Mouse (Mus musculus) midbrain, postnatal 0 days (tissue): ENCODE measurements around the gene Slc30a10. TPM values are rescaled to one million over a fixed set of nuclear protein-coding genes. Genes with fewer than 3 reads are reported as not detected.

Source experiments
- ATAC-seq: fragments of 200-750 bp; cut with Nextera tagmentation; 2 replicates; pipeline ENCODE4 v1.8.0; 2017; ENCODE audit warnings: moderate number of reproducible peaks, mild to moderate bottlenecking, moderate TSS enrichment, moderate library complexity; ENCODE audit not compliant: low FRiP score
- DNase-seq: peaks from one replicate; pipeline ENCODE4 v3.0.0-alpha.2; 2015; ENCODE audit warnings: low spot score
- H3K27ac ChIP-seq: fragments of 300-500 bp; sonication (generic); 2 replicates; pipeline ENCODE4 v1.5.1; 2014; ENCODE audit warnings: low read depth, mild to moderate bottlenecking, low read length, mixed read lengths
- H3K27me3 ChIP-seq: fragments of 300-500 bp; sonication (generic); 2 replicates; pipeline ENCODE4 v1.6.1; 2014; ENCODE audit warnings: low read length, control low read depth, mixed read lengths; ENCODE audit not compliant: insufficient read depth
- H3K36me3 ChIP-seq: fragments of 300-500 bp; sonication (generic); 2 replicates; pipeline ENCODE4 v1.6.1; 2014; ENCODE audit warnings: low read length, control low read depth, mixed read lengths; ENCODE audit not compliant: insufficient read depth
- H3K4me1 ChIP-seq: fragments of 300-500 bp; sonication (generic); 2 replicates; pipeline ENCODE4 v1.6.1; 2014; ENCODE audit warnings: mild to moderate bottlenecking, control low read depth, antibody characterized with exemption, low read length, mixed read lengths; ENCODE audit not compliant: insufficient read depth
- H3K4me2 ChIP-seq: fragments of 300-500 bp; sonication (generic); 2 replicates; pipeline ENCODE4 v1.6.1; 2014; ENCODE audit warnings: low read depth, mild to moderate bottlenecking, low read length, mixed read lengths; ENCODE audit not compliant: poor library complexity, severe bottlenecking
- H3K4me3 ChIP-seq: fragments of 300-500 bp; sonication (generic); 2 replicates; pipeline ENCODE4 v1.5.1; 2014; ENCODE audit warnings: low read depth, mild to moderate bottlenecking, low read length, moderate library complexity
- H3K9ac ChIP-seq: fragments of 300-500 bp; sonication (generic); replicated peaks from 2 replicates; pipeline ENCODE4 v1.6.1; 2014; ENCODE audit warnings: mild to moderate bottlenecking, low read length, moderate library complexity, mixed read lengths; ENCODE audit not compliant: poor library complexity, severe bottlenecking
- H3K9me3 ChIP-seq: fragments of 300-500 bp; sonication (generic); 2 replicates; pipeline ENCODE4 v1.6.1; 2016; ENCODE audit warnings: low read length, control low read depth
- CTCF ChIP-seq: IDR thresholded peaks from 2 replicates; pipeline ENCODE4 v1.5.1; 2016; ENCODE audit warnings: antibody characterized with exemption, mild to moderate bottlenecking
- WGBS: fragments of 180-500 bp; shearing (Covaris S2); extraction: QIAGEN DNeasy Blood & Tissue Kit; methylation state at CpG from one replicate; pipeline ENCODE4 v1.1.7; 2014; 5-methylcytosine and 5-hydroxymethylcytosine counted together
- polyA plus RNA-seq: library from polyadenylated mRNA; unstranded; fragments of >200 nt; fragmentation: Nextera tagmentation; extraction: Ambion mirVana; gene quantifications from 2 replicates; pipeline ENCODE4 v1.2.1, GENCODE M21; 2015
- total RNA-seq: library from RNA; depleted of rRNA; stranded (reverse); fragments of >200 nt; gene quantifications from 2 replicates; pipeline ENCODE4 v1.2.3, GENCODE M21; 2014

The Slc30a10 gene
- total and polyA plus RNA-seq, 2 experiments from 2014 or later: 6.6 to 21.9 TPM

DNA sequence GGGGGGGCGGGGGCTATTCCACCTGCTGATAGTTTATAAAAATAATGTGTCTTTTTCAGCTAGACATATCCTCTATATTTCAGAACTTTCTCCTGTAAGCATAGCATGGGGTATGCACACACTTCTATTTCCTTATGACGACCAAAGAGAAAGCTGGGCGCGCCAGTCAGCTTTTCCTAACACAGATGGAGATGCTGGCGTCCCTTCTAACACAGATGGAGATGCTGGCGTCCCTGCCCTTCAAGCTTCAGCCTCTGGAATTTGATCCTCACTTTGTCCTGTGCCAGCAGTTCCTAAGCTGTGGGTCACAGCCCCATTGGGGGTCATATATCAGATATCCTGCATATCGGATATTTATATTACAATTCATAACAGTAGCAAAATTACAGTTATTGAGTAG is 46.0 kb downstream of the Slc30a10 start:
- ATAC-seq (no peak), DNase-seq (peak; percentile 41)
- no peak for TF ChIP-seq CTCF

DNA sequence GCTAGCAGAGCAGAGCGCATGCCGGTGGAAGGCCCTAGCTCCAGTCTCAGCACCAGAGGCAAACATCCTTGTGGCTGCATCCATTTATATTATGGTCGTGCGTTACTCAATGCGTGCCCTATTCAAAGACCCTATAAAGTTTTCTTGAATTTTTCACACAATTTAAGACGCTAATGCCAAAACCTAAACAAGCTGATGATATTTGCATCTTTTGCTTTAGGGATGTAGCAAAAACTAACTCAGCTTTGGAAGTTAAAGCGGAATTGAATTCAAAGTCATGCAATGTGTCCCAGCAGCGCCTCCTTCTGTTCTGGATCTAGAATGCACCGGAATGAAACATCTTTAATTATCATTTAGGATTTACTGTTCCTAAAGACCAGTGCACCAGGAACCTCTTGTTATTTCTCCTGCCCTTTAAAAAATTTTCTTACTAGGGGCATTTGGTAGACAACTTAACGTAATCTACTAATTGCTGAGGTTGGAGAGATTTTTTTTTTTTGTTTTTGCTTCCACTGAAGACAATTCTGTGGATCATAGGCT is 47.2 kb downstream of the Slc30a10 start:
- no peak overlapping the region for H3K4me2 ChIP-seq
- no peak overlapping the region for H3K27ac ChIP-seq
- WGBS: 30% methylated on average over 10 of the region's 10 CpGs
- ATAC-seq: no peak
- H3K27me3 ChIP-seq: peaks cover 2% of the 10 kb centered on the region; the same call in 1 of the 2 replicates
- H3K4me1 ChIP-seq: no peaks in the 10 kb centered on the region
- peak; percentile 82 for TF ChIP-seq CTCF
- H3K36me3 ChIP-seq: no peaks in the 10 kb centered on the region
- DNase-seq: peak; percentile 77
- no peaks in the 10 kb centered on the region for H3K9me3 ChIP-seq
- H3K9ac ChIP-seq: no peak overlapping the region
- H3K4me3 ChIP-seq: no peak overlapping the region

More for the DNA sequence above, 46.0 kb downstream of the Slc30a10 start:
- no peak overlapping the region for H3K4me2 ChIP-seq
- H3K4me1 ChIP-seq: no peaks in the 10 kb centered on the region
- H3K9me3 ChIP-seq: no peaks in the 10 kb centered on the region
- H3K4me3 ChIP-seq: no peak overlapping the region
- no peaks in the 10 kb centered on the region for H3K36me3 ChIP-seq
- H3K27me3 ChIP-seq: peaks cover 2% of the 10 kb centered on the region; the same call in 1 of the 2 replicates
- 81% methylated on average over 7 of the region's 7 CpGs for WGBS
- H3K27ac ChIP-seq: no peak overlapping the region
- H3K9ac ChIP-seq: no peak overlapping the region

DNA sequence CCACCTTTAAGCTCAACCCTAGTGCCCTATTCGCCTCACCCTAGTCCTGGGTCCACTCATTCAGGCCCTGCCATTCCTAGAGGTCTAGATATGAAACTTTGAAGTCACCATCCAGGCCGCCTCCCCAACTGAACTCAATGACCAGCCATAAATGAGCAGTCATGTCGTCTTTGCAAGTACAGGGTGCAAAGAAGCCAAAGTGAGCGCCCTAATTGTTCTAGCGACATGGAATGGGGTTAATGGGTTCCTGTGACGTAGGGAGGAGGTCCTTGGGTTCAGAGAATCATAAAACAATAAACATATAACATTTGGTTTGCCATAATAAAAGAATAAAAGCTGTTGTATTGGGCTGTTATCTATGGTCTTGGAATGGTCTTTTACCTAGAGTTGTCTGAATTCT is 47.9 kb downstream of the Slc30a10 start:
- Histone ChIP-seq H3K27me3 (peaks cover 2% of the 10 kb centered on the region; the same call in 1 of the 2 replicates), H3K9ac (no peak overlapping the region), H3K4me1 (no peaks in the 10 kb centered on the region), H3K4me2 (no peak overlapping the region), H3K27ac (no peak overlapping the region), H3K36me3 (no peaks in the 10 kb centered on the region), H3K9me3 (no peaks in the 10 kb centered on the region), H3K4me3 (no peak overlapping the region)
- TF ChIP-seq CTCF: no peak
- ATAC-seq (no peak), DNase-seq (no peak)
- 73% methylated on average over 6 of the region's 6 CpGs for WGBS

DNA sequence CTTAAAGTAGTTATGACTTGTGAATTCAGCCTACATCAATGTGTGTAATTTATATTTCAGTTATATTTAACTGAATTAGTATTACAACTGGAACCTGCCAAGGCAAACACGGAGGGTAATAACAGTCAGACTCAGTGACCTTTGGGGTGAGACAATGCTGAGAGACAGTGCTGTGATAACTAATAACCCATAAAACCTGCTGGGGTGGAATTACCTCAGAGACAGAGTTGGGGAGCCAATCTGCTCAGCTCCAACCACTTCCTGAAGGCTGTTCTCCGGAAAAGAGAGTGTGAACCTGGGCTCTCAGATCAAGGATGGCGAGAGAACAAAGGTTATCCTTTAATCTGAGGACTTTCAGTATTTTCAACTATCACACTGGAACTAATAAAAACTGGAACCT is 54.4 kb downstream of the Slc30a10 start:
- no peak overlapping the region for H3K27ac ChIP-seq
- no peaks in the 10 kb centered on the region for H3K27me3 ChIP-seq
- no peak overlapping the region for H3K4me3 ChIP-seq
- no peak overlapping the region for H3K9ac ChIP-seq
- H3K4me1 ChIP-seq: no peaks in the 10 kb centered on the region
- no peaks in the 10 kb centered on the region for H3K9me3 ChIP-seq
- no peak for TF ChIP-seq CTCF
- H3K36me3 ChIP-seq: no peaks in the 10 kb centered on the region
- no peak for DNase-seq
- H3K4me2 ChIP-seq: no peak overlapping the region
- ATAC-seq: no peak
- WGBS: 64% methylated on average over 3 of the region's 3 CpGs

DNA sequence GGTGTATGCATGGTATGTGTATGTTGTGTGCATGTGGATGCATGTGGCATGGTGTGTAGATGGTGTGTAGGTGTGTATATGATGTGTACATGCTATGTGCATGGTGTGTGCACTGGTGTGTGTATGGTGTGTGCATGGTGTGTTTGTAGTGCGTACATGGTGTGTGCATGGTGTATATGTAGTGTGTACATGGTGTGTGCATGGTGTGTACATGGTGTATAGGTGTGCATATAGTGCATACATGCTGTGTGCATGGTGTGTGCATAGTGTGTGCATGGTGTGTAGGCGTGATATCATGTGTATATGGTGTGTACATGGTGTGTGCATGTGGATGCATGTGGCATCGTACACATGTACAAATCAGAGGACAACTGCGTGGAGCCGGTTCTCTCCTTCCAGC is 56.7 kb downstream of the Slc30a10 start:
- no peak overlapping the region for H3K4me3 ChIP-seq
- H3K4me2 ChIP-seq: no peak overlapping the region
- H3K9me3 ChIP-seq: no peaks in the 10 kb centered on the region
- H3K36me3 ChIP-seq: no peaks in the 10 kb centered on the region
- no peak for TF ChIP-seq CTCF
- H3K4me1 ChIP-seq: no peaks in the 10 kb centered on the region
- H3K27me3 ChIP-seq: no peaks in the 10 kb centered on the region
- DNase-seq (no peak), ATAC-seq (no peak)
- WGBS: 92% methylated on average over 5 of the region's 5 CpGs
- no peak overlapping the region for H3K9ac ChIP-seq
- H3K27ac ChIP-seq: no peak overlapping the region

DNA sequence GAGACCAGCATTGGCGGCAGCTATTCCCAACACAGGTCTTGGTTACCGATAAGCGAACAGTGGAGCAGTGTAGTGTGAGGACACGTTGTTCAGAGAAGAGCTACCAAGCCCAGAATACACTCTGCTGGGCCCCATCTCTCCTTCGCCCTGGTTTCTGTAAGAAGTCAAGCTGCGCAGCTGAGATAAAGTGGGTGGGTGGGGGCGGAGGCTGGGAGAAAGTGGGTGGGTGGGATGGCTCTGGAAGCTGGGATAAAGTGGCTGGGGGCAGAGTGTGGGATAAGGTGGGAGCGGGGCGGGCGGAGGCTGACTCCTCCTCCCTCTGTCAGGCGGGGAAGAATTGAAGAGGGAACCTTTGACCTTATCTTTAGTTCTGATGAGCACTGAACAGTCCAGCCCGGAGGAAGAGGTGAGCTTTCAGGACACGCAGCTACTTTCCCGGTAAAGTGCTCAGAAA is 60.9 kb downstream of the Slc30a10 start:
- ATAC-seq (no peak), DNase-seq (no peak)
- H3K4me3 ChIP-seq: no peak overlapping the region
- 64% methylated on average over 14 of the region's 14 CpGs for WGBS
- H3K4me1 ChIP-seq: no peaks in the 10 kb centered on the region
- no peak overlapping the region for H3K4me2 ChIP-seq
- H3K9ac ChIP-seq: no peak overlapping the region
- no peaks in the 10 kb centered on the region for H3K9me3 ChIP-seq
- no peak for TF ChIP-seq CTCF
- no peaks in the 10 kb centered on the region for H3K36me3 ChIP-seq
- H3K27me3 ChIP-seq: no peaks in the 10 kb centered on the region
- H3K27ac ChIP-seq: no peak overlapping the region
